Mouse (Mus musculus) MEL (cell line): ENCODE measurements around the gene Itpr1. TPM values are rescaled to one million over a fixed set of nuclear protein-coding genes. Genes with fewer than 3 reads are reported as not detected.

ENCODE experiments used
- DNase-seq: peaks from one replicate; pipeline ENCODE4 v3.0.0; 2011; ENCODE audit warnings: low read depth, low spot score
- H3K27ac ChIP-seq: 2 replicates; pipeline ENCODE4 v1.5.1; 2012; ENCODE audit warnings: low read depth, mild to moderate bottlenecking, control low read depth, low read length, moderate library complexity; ENCODE audit not compliant: control insufficient read depth
- H3K27me3 ChIP-seq, 2 experiments: fragments of 150-350 bp in 1 of 2; sonication (generic) in 1 of 2; 2 replicates each; pipeline ENCODE4 v1.6.1; 2012; ENCODE audit warnings: low read length in 2 of 2, mild to moderate bottlenecking in 2 of 2, improper control_type of control experiment in 1 of 2, moderate library complexity in 1 of 2; ENCODE audit not compliant: insufficient read depth in 2 of 2, control insufficient read depth in 1 of 2
- H3K36me3 ChIP-seq, 2 experiments: 2 replicates each; pipeline ENCODE4 v1.6.1; 2012 to 2014; ENCODE audit warnings: low read length in 2 of 2, improper control_type of control experiment in 1 of 2, inconsistent platforms in 1 of 2, mild to moderate bottlenecking in 1 of 2; ENCODE audit not compliant: insufficient read depth in 2 of 2, control insufficient read depth in 1 of 2
- H3K4me1 ChIP-seq, 2 experiments: fragments of 150-350 bp in 1 of 2; sonication (generic) in 1 of 2; 2 replicates each; pipeline ENCODE4 v1.6.1; 2012; ENCODE audit warnings: low read length in 2 of 2, improper control_type of control experiment in 1 of 2, mild to moderate bottlenecking in 1 of 2; ENCODE audit not compliant: insufficient read depth in 2 of 2, control insufficient read depth in 1 of 2
- H3K4me3 ChIP-seq, 2 experiments: fragments of 150-350 bp in 1 of 2; sonication (generic) in 1 of 2; 2 replicates each; pipeline ENCODE4 v1.5.1; 2012; ENCODE audit warnings: low read depth in 2 of 2, low read length in 2 of 2, mild to moderate bottlenecking in 2 of 2, moderate library complexity in 2 of 2, control low read depth in 1 of 2, improper control_type of control experiment in 1 of 2; ENCODE audit not compliant: control insufficient read depth in 1 of 2, insufficient read depth in 1 of 2
- H3K79me2 ChIP-seq: 2 replicates; pipeline ENCODE4 v1.6.1; 2012; ENCODE audit warnings: mild to moderate bottlenecking, low read length, moderate library complexity; ENCODE audit not compliant: control insufficient read depth, poor library complexity, insufficient read depth
- H3K9ac ChIP-seq: 2 replicates; pipeline ENCODE4 v1.6.1; 2012; ENCODE audit warnings: low read depth, mild to moderate bottlenecking, control low read depth, low read length, moderate library complexity; ENCODE audit not compliant: control insufficient read depth, poor library complexity, severe bottlenecking
- H3K9me3 ChIP-seq: fragments of 150-350 bp; sonication (generic); replicated peaks from 2 replicates; pipeline ENCODE4 v1.6.1; 2012; ENCODE audit warnings: mild to moderate bottlenecking, low read length, improper control_type of control experiment, moderate library complexity; ENCODE audit not compliant: insufficient read depth
- CHD2 ChIP-seq: IDR thresholded peaks from 2 replicates; pipeline ENCODE4 v1.6.1; 2011; ENCODE audit warnings: low read length, improper control_type of control experiment
- GABPA ChIP-seq: IDR thresholded peaks from 2 replicates; pipeline ENCODE4 v1.6.1; 2012; ENCODE audit warnings: low read depth, mild to moderate bottlenecking, inconsistent platforms, low read length, improper control_type of control experiment, moderate library complexity
- JUND ChIP-seq: IDR thresholded peaks from 2 replicates; pipeline ENCODE4 v1.6.1; 2011; ENCODE audit warnings: low read depth, mild to moderate bottlenecking, improper control_type of control experiment, low read length
- KAT2A ChIP-seq: conservative IDR thresholded peaks from 2 replicates; pipeline ENCODE4 v1.6.1; 2012; ENCODE audit warnings: low read depth, low read length, improper control_type of control experiment, inconsistent platforms
- MEF2A ChIP-seq: IDR thresholded peaks from 2 replicates; pipeline ENCODE4 v1.6.1; 2014; ENCODE audit warnings: low read depth, mild to moderate bottlenecking, inconsistent platforms, low read length, improper control_type of control experiment; ENCODE audit not compliant: poor library complexity, insufficient replicate concordance, severe bottlenecking; ENCODE audit errors: extremely low read depth
- MXI1 ChIP-seq: IDR thresholded peaks from 2 replicates; pipeline ENCODE4 v1.6.1; 2011; ENCODE audit warnings: mild to moderate bottlenecking, low read depth, low read length, improper control_type of control experiment
- POLR2A ChIP-seq, 2 experiments: IDR thresholded peaks; 2 replicates each; pipeline ENCODE4 v1.6.1; 2011 to 2012; ENCODE audit warnings: low read length in 2 of 2, mild to moderate bottlenecking in 2 of 2, control low read depth in 1 of 2, improper control_type of control experiment in 1 of 2, low read depth in 1 of 2, moderate library complexity in 1 of 2; ENCODE audit not compliant: control insufficient read depth in 1 of 2, insufficient read depth in 1 of 2, poor library complexity in 1 of 2
- POLR2AphosphoS2 ChIP-seq: IDR thresholded peaks from 2 replicates; pipeline ENCODE4 v1.6.1; 2011; ENCODE audit warnings: low read length, improper control_type of control experiment
- POLR2AphosphoS5 ChIP-seq: IDR thresholded peaks from 2 replicates; pipeline ENCODE4 v1.6.1; 2012; ENCODE audit warnings: low read depth, borderline replicate concordance, mild to moderate bottlenecking, inconsistent platforms, low read length, moderate library complexity, mixed read lengths
- SMC3 ChIP-seq: IDR thresholded peaks from 2 replicates; pipeline ENCODE4 v1.6.1; 2011; ENCODE audit warnings: low read depth, low read length, improper control_type of control experiment
- TAL1 ChIP-seq: IDR thresholded peaks from 2 replicates; pipeline ENCODE4 v1.6.1; 2012; ENCODE audit warnings: mild to moderate bottlenecking, inconsistent platforms, low read length, moderate library complexity, mixed read lengths
- TBP ChIP-seq: IDR thresholded peaks from 2 replicates; pipeline ENCODE4 v1.8.0; 2011; ENCODE audit warnings: low read depth, low read length, improper control_type of control experiment
- TCF12 ChIP-seq: IDR thresholded peaks from 2 replicates; pipeline ENCODE4 v1.6.1; 2014; ENCODE audit warnings: low read depth, mild to moderate bottlenecking, inconsistent platforms, low read length, improper control_type of control experiment, moderate library complexity
- USF1 ChIP-seq: IDR thresholded peaks from 2 replicates; pipeline ENCODE4 v1.6.1; 2014; ENCODE audit warnings: low read depth, mild to moderate bottlenecking, inconsistent platforms, low read length, improper control_type of control experiment, moderate library complexity
- ZKSCAN1 ChIP-seq: IDR thresholded peaks from 2 replicates; pipeline ENCODE4 v1.6.1; 2012; ENCODE audit warnings: low read depth, mild to moderate bottlenecking, inconsistent platforms, low read length, improper control_type of control experiment, moderate library complexity
- ZNF384 ChIP-seq: IDR thresholded peaks from 2 replicates; pipeline ENCODE4 v1.6.1; 2012; ENCODE audit warnings: low read depth, mild to moderate bottlenecking, inconsistent platforms, low read length, improper control_type of control experiment
- polyA plus RNA-seq, 2 experiments: library from polyadenylated mRNA; stranded (reverse) in 1 of 2; unstranded in 1 of 2; fragments of >175 nt in 1 of 2; fragments of >200 nt in 1 of 2; gene quantifications; 2 replicates each; pipeline versions ENCODE4 v1.2.1 to v1.2.4; 2012; ENCODE audit warnings: low replicate concordance in 2 of 2, low read depth in 1 of 2; ENCODE audit not compliant: insufficient read length in 2 of 2, insufficient read depth in 1 of 2, missing spikeins in 1 of 2
- total RNA-seq: library from RNA; depleted of rRNA; stranded (reverse); fragments of 300-350 nt; gene quantifications from 2 replicates; pipeline ENCODE4 v1.2.3, GENCODE M21; 2012

Gene Itpr1
- total and polyA plus RNA-seq, 3 experiments = 15.6 to 19.0 TPM; not detected in 1

DNA sequence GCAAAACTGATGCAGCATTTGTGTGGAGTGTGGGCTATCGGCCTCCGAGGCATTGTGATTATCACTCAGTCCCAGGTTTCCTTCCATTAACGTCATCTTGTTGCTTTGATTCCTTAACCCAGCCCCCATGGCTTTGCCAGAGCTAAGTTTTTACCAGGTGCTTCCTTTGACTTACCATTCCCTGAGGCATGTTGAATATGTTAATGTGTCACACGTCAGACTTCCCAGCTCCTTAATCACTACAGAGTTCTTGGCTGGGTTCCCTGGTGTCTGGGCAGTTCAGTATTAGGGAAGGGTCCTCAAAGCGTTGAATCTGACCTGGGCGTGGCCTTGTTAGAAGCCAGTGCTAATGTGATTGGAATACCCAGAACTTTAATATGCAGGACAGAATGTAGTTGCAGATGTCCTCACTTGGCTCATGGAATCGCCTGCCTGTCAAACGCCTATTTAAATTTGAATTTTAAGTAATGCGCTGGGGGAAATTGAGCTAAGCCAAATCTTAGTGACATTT lies 23.6 kb downstream of the Itpr1 start:
- Histone ChIP-seq H3K79me2 (no peaks in the 10 kb centered on the region), H3K9ac (no peak overlapping the region), H3K4me1 (no peaks in the 10 kb centered on the region), H3K4me3 (no peak overlapping the region), H3K36me3 (no peaks in the 10 kb centered on the region), H3K27me3 (no peaks in the 10 kb centered on the region), H3K27ac (no peak overlapping the region), H3K9me3 (no peaks in the 10 kb centered on the region)
- TF ChIP-seq POLR2AphosphoS2 (no peak), SMC3 (no peak), POLR2AphosphoS5 (no peak), JUND (no peak), TAL1 (no peak), TCF12 (no peak), TBP (no peak), GABPA (no peak), KAT2A (no peak), MEF2A (no peak)
- no peak for DNase-seq

DNA sequence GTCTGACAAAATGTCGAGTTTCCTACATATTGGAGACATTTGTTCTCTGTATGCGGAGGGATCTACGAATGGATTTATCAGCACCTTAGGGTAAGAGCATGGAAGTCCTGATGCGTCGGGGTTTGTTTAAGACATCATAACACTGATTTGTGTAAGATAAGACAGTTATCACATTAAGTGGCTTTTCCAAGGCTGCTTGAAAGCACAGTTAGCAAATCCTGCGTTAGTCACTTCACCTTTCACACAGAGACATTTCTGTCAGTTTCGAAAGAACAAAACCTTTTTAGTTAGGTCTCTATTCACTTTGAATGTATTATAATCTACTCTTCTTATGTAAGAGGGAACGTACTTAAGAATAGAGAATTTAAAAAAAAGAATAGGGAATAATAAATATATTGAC lies 24.1 kb downstream of the Itpr1 start:
- Histone ChIP-seq H3K9ac (no peak overlapping the region), H3K79me2 (no peaks in the 10 kb centered on the region), H3K27me3 (no peaks in the 10 kb centered on the region), H3K27ac (no peak overlapping the region), H3K36me3 (no peaks in the 10 kb centered on the region), H3K9me3 (no peaks in the 10 kb centered on the region), H3K4me3 (no peak overlapping the region), H3K4me1 (no peaks in the 10 kb centered on the region)
- TF ChIP-seq TCF12 = no peak
- no peak for TF ChIP-seq MXI1
- no peak for TF ChIP-seq USF1
- TF ChIP-seq POLR2AphosphoS2 = no peak
- no peak for TF ChIP-seq POLR2A (IDR thresholded peaks at IDR 0.05; ENCODE audit: control insufficient read depth in 1 of 2, insufficient read depth in 1 of 2, low read depth in 1 of 2, low read length in 2 of 2, poor library complexity in 1 of 2)
- no peak for TF ChIP-seq CHD2
- DNase-seq = no peak

DNA sequence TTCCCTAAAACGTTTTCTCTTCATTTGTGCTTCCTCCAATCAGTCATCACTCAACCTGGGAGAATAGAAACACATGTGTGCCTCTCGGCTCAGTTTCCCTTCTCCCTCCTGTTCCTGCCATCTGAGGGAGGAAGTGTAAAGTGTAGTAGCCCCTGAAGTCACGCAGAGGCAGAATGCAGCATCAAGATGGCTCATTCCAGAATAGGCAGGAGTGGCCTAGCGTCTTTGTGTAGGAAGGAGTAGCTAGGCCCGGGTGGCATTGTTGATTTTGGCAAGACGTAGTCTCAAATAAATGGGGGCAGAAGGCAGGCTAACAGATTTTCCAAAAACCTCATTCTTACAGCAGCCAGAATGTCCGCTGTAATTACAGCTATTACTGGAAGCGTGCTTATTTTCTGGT lies 24.7 kb downstream of the Itpr1 start:
- Histone ChIP-seq H3K27ac (no peak overlapping the region), H3K27me3 (no peaks in the 10 kb centered on the region), H3K4me3 (no peak overlapping the region), H3K4me1 (no peaks in the 10 kb centered on the region), H3K36me3 (no peaks in the 10 kb centered on the region), H3K9ac (no peak overlapping the region), H3K9me3 (no peaks in the 10 kb centered on the region), H3K79me2 (no peaks in the 10 kb centered on the region)
- no peak for TF ChIP-seq MXI1
- no peak for TF ChIP-seq POLR2A (IDR thresholded peaks at IDR 0.05; ENCODE audit: control insufficient read depth in 1 of 2, insufficient read depth in 1 of 2, low read depth in 1 of 2, low read length in 2 of 2, poor library complexity in 1 of 2)
- TF ChIP-seq MEF2A = no peak
- no peak for TF ChIP-seq ZNF384
- TF ChIP-seq ZKSCAN1 = no peak
- TF ChIP-seq JUND = no peak
- TF ChIP-seq POLR2AphosphoS2 = no peak
- DNase-seq = no peak
